Mouse (Mus musculus) liver, embryonic 13.5 days (tissue): ENCODE results near the gene Htra3. TPM values are rescaled to one million over a fixed set of nuclear protein-coding genes. Genes with fewer than 3 reads are reported as not detected.

Experiments
- ATAC-seq: fragments of 200-750 bp; cut with Nextera tagmentation; 2 replicates; pipeline ENCODE4 v1.8.0; 2017; ENCODE audit warnings: low read depth, mild to moderate bottlenecking, moderate number of reproducible peaks, moderate library complexity
- DNase-seq: peaks from one replicate; pipeline ENCODE4 v3.0.0; 2022
- H3K27ac ChIP-seq: fragments of 300-500 bp; sonication (generic); 2 replicates; pipeline ENCODE4 v1.5.1; 2015; ENCODE audit warnings: moderate library complexity, mild to moderate bottlenecking, inconsistent platforms
- H3K27me3 ChIP-seq: fragments of 300-500 bp; sonication (generic); 2 replicates; pipeline ENCODE4 v1.6.1; 2015; ENCODE audit warnings: mild to moderate bottlenecking, inconsistent platforms
- H3K36me3 ChIP-seq: fragments of 300-500 bp; sonication (generic); 2 replicates; pipeline ENCODE4 v1.6.1; 2015; ENCODE audit warnings: mild to moderate bottlenecking, inconsistent platforms
- H3K4me1 ChIP-seq: fragments of 300-500 bp; sonication (generic); replicated peaks from 2 replicates; pipeline ENCODE4 v1.6.1; 2015; ENCODE audit warnings: inconsistent platforms
- H3K4me2 ChIP-seq: fragments of 300-500 bp; sonication (generic); 2 replicates; pipeline ENCODE4 v1.6.1; 2015; ENCODE audit warnings: inconsistent platforms, mild to moderate bottlenecking, moderate library complexity
- H3K4me3 ChIP-seq: fragments of 300-500 bp; sonication (generic); replicated peaks from 2 replicates; pipeline ENCODE4 v1.5.1; 2015; ENCODE audit warnings: mild to moderate bottlenecking, inconsistent platforms
- H3K9ac ChIP-seq: fragments of 300-500 bp; sonication (generic); 2 replicates; pipeline ENCODE4 v1.6.1; 2015; ENCODE audit warnings: mild to moderate bottlenecking, inconsistent platforms
- H3K9me3 ChIP-seq: fragments of 300-500 bp; sonication (generic); replicated peaks from 2 replicates; pipeline ENCODE4 v1.6.1; 2016; ENCODE audit warnings: inconsistent platforms
- WGBS: fragments of 180-500 bp; shearing (Covaris S2); methylation state at CpG from one replicate; pipeline ENCODE4 v1.1.7; 2015; ENCODE audit not compliant: insufficient replicate concordance; 5-methylcytosine and 5-hydroxymethylcytosine counted together
- polyA plus RNA-seq: library from polyadenylated mRNA; unstranded; fragments of >200 nt; fragmentation: Nextera tagmentation; extraction: Ambion mirVana; gene quantifications from 2 replicates; pipeline ENCODE4 v1.2.1, GENCODE M21; 2015

Gene Htra3
- polyA plus RNA-seq, 1 experiment from 2014 or later = 1.0 TPM

DNA sequence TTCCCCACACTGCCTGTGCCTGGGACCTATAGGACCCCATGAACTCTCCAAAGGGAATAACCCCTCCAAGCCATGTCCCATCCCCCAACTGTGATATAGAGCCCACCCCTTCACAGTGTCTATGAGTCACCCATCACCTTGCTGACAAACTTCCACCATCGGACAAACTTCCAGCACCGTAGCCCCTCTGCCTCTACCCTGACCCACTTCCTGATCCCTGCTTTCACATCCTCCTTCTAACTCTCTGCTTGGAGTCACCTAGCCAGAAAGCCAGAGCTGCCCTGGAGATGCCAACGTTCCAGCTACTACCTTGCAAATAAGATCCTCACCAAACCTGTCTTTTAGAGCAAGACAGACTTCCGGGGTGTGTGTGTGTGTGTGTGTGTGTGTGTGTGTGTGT lies 14.1 kb upstream of the Htra3 start:
- H3K4me1 ChIP-seq = no peaks in the 10 kb centered on the region
- DNase-seq (no peak), ATAC-seq (no peak)
- H3K36me3 ChIP-seq = no peaks in the 10 kb centered on the region
- no peak overlapping the region for H3K9ac ChIP-seq
- H3K4me3 ChIP-seq = no peak overlapping the region
- H3K9me3 ChIP-seq = no peaks in the 10 kb centered on the region
- 35% methylated on average over 4 of the region's 4 CpGs for WGBS
- no peak overlapping the region for H3K27ac ChIP-seq
- H3K27me3 ChIP-seq = no peaks in the 10 kb centered on the region
- no peak overlapping the region for H3K4me2 ChIP-seq

DNA sequence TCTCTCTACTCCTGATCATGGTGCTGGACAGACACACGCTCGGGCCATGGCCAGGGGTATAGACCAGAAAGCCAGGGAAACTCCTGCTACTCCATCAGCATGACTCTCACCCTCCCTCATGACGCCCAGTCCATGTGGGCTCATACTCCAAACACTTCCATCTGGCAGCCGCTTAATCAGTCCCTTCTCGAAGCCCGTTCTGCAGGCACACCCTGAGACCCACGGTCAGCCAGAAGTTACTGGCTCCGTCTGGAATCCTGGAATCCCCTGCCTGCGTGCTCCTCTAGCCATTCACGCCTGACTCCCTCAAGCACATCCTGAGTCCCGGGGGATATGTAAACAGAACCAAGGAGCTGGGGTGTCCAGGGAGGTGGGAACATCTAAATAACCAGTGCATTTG lies 11.7 kb upstream of the Htra3 start:
- H3K4me2 ChIP-seq = no peak overlapping the region
- no peak overlapping the region for H3K27ac ChIP-seq

DNA sequence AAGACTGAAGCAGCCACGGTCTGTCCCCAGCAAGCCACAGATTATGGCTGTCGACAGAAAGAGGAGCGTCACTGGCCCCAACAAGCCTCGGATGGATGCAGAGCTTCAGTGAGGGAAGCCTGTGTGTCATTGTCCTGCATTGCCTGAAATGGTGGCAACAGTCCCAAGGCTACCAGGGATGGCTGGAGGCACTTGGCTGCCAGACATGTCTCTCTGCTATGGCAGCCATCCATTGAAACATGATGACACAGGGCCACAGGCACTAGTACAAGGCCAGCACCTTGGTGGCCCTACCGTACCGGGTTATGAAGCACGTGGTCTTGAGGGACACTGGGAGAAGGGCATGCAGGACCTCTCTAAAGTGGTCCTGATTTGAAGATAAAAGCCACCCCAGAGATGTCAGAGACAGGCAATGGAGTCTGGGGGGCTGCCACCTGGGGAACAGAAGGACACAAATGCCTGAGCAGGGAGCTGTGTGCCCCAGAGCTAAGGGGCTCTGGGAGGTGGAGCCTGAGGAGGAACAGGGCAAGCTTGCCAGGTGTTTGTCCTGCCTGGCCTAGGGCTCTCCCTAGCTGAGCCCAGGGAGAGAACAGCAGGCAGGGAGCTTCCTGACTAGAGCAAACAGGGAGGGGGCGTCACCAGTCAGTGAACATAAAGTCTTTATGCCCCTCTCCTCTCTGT lies 11.0 kb upstream of the Htra3 start:
- no peak overlapping the region for H3K9ac ChIP-seq
- ATAC-seq (no peak), DNase-seq (no peak)
- 81% methylated on average over 8 of the region's 8 CpGs for WGBS
- H3K4me1 ChIP-seq = no peaks in the 10 kb centered on the region; the same call in 1 of the 2 replicates
- H3K27ac ChIP-seq = no peak overlapping the region
- no peaks in the 10 kb centered on the region for H3K36me3 ChIP-seq
- no peak overlapping the region for H3K4me2 ChIP-seq
- no peaks in the 10 kb centered on the region for H3K27me3 ChIP-seq
- H3K4me3 ChIP-seq = no peak overlapping the region
- H3K9me3 ChIP-seq = no peaks in the 10 kb centered on the region

More for the DNA sequence above, 11.7 kb upstream of the Htra3 start:
- Histone ChIP-seq H3K4me3 (no peak overlapping the region), H3K9me3 (no peaks in the 10 kb centered on the region), H3K27me3 (no peaks in the 10 kb centered on the region), H3K36me3 (no peaks in the 10 kb centered on the region), H3K9ac (no peak overlapping the region), H3K4me1 (no peaks in the 10 kb centered on the region; the same call in 1 of the 2 replicates)
- WGBS = 63% methylated on average over 11 of the region's 11 CpGs
- DNase-seq (no peak), ATAC-seq (no peak)

DNA sequence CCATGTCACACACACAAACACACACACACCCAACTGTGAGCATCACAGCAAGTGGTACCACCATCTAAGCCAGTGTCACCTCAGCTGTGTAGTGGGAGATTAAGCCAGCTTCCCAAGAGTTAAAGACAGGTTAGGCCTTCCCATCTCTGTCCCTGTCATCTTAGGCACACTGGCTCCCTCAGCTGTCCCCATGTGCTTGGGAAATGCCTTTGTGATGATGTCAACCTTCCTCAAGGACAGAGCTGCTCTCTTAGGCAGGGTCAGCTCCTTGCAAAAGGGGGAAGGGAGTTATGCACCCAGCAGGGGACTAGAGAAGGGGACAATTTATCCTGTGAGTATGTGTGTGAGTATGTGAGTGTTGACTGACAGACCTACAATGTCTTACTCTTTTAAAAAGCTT lies 9.8 kb upstream of the Htra3 start:
- Histone ChIP-seq H3K9ac (no peak overlapping the region), H3K4me3 (no peak overlapping the region), H3K9me3 (no peaks in the 10 kb centered on the region), H3K4me1 (peaks cover 4% of the 10 kb centered on the region; the same call in 1 of the 2 replicates), H3K27ac (no peak overlapping the region), H3K36me3 (no peaks in the 10 kb centered on the region), H3K27me3 (no peaks in the 10 kb centered on the region), H3K4me2 (no peak overlapping the region)
- DNase-seq (no peak), ATAC-seq (no peak)

DNA sequence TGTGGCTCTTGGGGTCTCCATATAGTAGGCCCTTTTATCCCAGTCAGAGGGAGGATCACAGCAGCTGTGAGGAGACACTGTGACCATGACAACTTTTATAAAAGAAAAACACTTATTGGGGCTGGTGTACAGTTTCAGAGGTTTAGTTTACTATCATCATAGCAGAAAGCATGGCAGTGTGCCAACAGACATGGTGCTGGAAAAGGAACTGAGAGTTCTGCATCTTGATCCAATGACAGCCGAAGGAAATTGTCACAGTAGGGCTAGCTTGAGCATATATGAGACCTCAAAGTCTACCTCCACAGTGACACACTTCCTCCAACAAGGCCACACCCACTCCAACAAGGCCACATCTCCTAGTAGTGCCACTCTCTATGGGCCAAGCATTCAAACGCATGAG lies 9.3 kb upstream of the Htra3 start:
- 59% methylated on average over 2 of the region's 2 CpGs for WGBS
- H3K27me3 ChIP-seq = no peaks in the 10 kb centered on the region
- H3K27ac ChIP-seq = no peak overlapping the region
- DNase-seq (no peak), ATAC-seq (no peak)
- H3K36me3 ChIP-seq = no peaks in the 10 kb centered on the region
- peaks cover 4% of the 10 kb centered on the region; the same call in 1 of the 2 replicates for H3K4me1 ChIP-seq
- no peak overlapping the region for H3K4me2 ChIP-seq
- no peaks in the 10 kb centered on the region for H3K9me3 ChIP-seq
- no peak overlapping the region for H3K9ac ChIP-seq
- no peak overlapping the region for H3K4me3 ChIP-seq

DNA sequence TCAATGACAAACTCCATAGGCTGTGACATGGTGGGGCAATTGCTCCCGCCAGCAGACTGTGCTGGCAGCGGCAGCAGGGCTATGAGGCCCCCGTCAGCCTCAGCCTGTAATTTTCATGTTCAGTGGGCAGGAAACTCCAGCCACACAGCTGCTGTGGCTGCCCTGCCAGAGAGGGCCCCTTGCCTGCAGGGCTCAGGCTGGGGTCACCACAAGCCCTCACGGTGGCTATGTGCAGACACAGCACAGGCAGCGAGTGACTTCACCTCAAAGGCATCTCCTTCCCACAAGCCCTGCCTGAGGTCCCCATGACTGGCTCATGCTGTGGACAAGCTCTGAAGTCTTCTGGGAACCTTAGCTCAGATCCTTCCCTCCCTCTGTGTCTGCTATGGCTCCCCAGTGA lies 7.5 kb upstream of the Htra3 start:
- Histone ChIP-seq H3K4me2 (no peak overlapping the region), H3K4me1 (peaks cover 4% of the 10 kb centered on the region; the same call in 1 of the 2 replicates), H3K9ac (no peak overlapping the region), H3K4me3 (no peak overlapping the region), H3K27me3 (no peaks in the 10 kb centered on the region), H3K36me3 (no peaks in the 10 kb centered on the region), H3K9me3 (no peaks in the 10 kb centered on the region), H3K27ac (no peak overlapping the region)
- ATAC-seq (no peak), DNase-seq (no peak)
- 41% methylated on average over 5 of the region's 5 CpGs for WGBS

DNA sequence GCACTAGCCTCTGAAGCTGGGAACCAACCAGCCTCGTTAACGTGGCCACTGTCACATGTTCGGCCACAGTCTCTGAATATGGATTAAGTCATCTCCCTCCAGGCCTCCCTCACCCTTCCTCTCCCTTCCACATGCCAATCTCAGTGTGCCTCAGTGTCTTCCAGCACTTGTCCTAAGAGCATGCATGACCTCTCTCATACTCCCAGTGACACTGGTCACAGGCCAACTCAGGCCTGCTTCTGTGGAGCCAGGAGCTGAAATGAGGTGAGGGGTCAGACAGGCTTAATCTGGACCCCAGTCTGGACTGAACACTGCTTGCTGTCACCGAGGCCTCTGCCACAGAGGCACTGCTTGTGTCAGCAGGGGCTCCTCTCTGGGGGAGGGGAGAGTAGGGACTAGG lies 6.8 kb upstream of the Htra3 start:
- WGBS = 59% methylated on average over 4 of the region's 4 CpGs
- H3K9ac ChIP-seq = no peak overlapping the region
- H3K4me1 ChIP-seq = peaks cover 4% of the 10 kb centered on the region; the same call in 1 of the 2 replicates
- H3K4me3 ChIP-seq = no peak overlapping the region
- no peaks in the 10 kb centered on the region for H3K27me3 ChIP-seq
- ATAC-seq (no peak), DNase-seq (no peak)
- H3K36me3 ChIP-seq = no peaks in the 10 kb centered on the region
- no peak overlapping the region for H3K27ac ChIP-seq
- H3K9me3 ChIP-seq = no peaks in the 10 kb centered on the region
- H3K4me2 ChIP-seq = no peak overlapping the region

DNA sequence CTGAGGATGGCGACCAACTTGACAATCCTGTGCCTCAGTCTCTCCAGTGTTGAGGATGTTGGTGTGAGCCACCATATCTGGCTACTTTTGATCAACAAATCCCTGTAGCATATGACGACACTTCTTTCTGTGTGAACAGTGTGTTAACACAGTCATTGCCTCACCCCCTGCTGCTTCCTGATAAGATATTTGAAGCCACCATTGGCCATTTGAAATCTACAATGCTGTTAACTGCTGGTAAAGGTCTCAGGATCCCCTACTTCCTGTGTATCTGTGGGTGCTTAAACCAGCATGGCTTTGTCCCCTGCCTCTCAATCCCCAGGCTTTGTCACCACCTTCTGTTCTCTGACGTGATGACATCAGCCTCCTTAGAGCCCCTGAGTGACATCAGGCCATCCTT lies 5.5 kb upstream of the Htra3 start:
- Histone ChIP-seq H3K9me3 (no peaks in the 10 kb centered on the region), H3K27me3 (peaks cover 10% of the 10 kb centered on the region), H3K9ac (no peak overlapping the region), H3K4me3 (no peak overlapping the region), H3K36me3 (no peaks in the 10 kb centered on the region), H3K4me1 (peaks cover 4% of the 10 kb centered on the region; the same call in 1 of the 2 replicates), H3K27ac (no peak overlapping the region), H3K4me2 (no peak overlapping the region)
- 14% methylated on average over 3 of the region's 3 CpGs for WGBS
- ATAC-seq (no peak), DNase-seq (no peak)

DNA sequence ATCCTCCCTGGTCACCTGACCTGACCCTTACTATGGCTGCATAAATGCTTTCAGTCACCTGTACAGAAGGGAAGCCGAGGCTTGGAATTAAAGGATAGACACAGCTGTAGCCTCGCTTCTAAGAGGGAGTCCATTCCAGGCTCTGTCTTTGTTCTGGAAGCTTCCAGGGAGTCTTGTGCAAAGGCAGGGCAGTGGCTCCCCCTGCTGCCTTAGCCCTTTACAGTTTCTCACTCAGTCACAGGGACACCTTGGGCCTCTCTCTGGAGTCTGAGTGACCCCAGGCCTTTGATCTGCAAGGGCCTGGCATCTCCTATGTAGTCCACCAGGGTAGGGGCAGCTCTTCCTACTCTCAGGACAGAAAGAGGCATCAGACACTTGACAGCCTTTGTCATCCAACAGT lies 1.4 kb upstream of the Htra3 start:
- peaks cover 44% of the 10 kb centered on the region for H3K27me3 ChIP-seq
- H3K9ac ChIP-seq = no peak overlapping the region
- no peak overlapping the region for H3K4me2 ChIP-seq
- WGBS = 40% methylated on average over 2 of the region's 2 CpGs
- H3K36me3 ChIP-seq = no peaks in the 10 kb centered on the region
- H3K4me3 ChIP-seq = no peak overlapping the region
- peaks cover 4% of the 10 kb centered on the region; the same call in 1 of the 2 replicates for H3K4me1 ChIP-seq
- DNase-seq (no peak), ATAC-seq (no peak)
- H3K9me3 ChIP-seq = no peaks in the 10 kb centered on the region
- H3K27ac ChIP-seq = no peak overlapping the region

DNA sequence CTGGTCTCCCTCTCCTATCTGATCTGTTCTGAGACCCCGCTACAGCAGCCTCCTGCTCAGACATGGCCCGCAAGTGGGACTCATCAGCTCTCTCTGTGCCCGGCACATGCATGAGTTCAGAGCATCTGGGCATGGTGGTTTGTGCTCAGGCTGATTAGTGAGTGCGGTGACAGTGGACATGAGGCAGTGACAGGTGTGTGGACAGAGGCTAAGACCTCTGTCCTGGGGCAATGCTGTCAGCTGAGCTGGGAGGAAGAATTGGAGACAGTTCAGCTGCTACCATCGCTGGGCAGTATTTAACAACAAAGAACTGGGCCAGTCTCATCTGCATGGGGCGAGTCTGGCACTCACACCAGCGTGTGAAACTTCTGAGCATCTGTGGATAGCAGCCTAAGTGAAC lies 2.6 kb downstream of the Htra3 start:
- Histone ChIP-seq H3K27me3 (peaks cover 44% of the 10 kb centered on the region), H3K27ac (no peak overlapping the region), H3K4me1 (peaks cover 15% of the 10 kb centered on the region; the same call in 1 of the 2 replicates), H3K9ac (no peak overlapping the region), H3K4me3 (no peak overlapping the region), H3K9me3 (no peaks in the 10 kb centered on the region), H3K36me3 (no peaks in the 10 kb centered on the region), H3K4me2 (no peak overlapping the region)
- DNase-seq (no peak), ATAC-seq (no peak)
- WGBS = 69% methylated on average over 7 of the region's 7 CpGs

DNA sequence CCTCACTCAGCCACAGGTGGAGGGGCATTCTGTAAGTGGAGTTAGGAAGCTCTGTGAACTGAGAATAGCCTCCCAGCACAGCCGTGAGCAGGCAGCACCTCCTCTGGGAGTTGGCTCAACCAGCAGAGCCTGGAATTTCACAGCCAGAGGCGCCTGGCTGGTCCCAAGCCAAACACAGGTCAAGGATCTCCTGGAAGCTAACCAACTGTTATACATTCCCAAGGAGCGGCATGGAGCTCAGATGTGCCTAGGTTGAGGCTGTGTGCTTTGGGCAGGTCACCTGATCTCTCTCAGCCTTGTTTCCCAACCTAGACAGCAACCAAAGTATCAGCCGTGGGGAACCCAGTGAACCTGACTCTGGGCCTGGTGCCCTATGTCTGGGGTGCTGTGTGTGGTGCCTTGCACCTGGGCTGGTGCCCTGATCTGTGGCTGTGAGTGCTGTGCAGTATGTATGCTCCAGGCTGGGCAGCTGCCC lies 5.5 kb downstream of the Htra3 start:
- peaks cover 24% of the 10 kb centered on the region for H3K27me3 ChIP-seq
- H3K4me1 ChIP-seq = peaks cover 15% of the 10 kb centered on the region; the same call in 1 of the 2 replicates
- H3K4me3 ChIP-seq = no peak overlapping the region
- no peak overlapping the region for H3K4me2 ChIP-seq
- ATAC-seq = no peak
- no peak overlapping the region for H3K27ac ChIP-seq
- H3K9me3 ChIP-seq = no peaks in the 10 kb centered on the region
- DNase-seq = no peak
- no peaks in the 10 kb centered on the region for H3K36me3 ChIP-seq
- no peak overlapping the region for H3K9ac ChIP-seq
- 56% methylated on average over 4 of the region's 4 CpGs for WGBS

DNA sequence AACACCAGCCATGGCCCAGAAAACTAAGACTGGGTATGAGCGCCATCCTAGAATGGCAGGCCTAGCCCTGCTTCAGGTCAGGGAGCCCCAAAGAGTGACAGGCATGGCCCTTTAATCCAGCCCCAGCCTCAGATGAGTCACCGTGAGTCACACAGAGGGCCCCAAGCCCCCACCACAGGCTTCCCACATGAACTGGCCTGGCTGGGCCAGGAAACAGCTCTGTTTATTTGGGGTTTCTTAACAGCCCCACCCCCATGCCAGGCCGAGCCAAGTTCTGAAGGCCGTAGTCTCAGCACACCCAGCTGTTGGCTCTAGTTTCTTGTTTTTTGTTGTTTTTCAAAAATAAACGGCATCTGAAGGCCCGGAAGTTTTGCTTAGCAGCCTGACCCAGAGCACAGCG lies 6.5 kb downstream of the Htra3 start:
- Histone ChIP-seq H3K9ac (no peak overlapping the region), H3K4me3 (no peak overlapping the region), H3K27ac (no peak overlapping the region), H3K9me3 (no peaks in the 10 kb centered on the region), H3K36me3 (no peaks in the 10 kb centered on the region), H3K4me1 (peaks cover 15% of the 10 kb centered on the region; the same call in 1 of the 2 replicates), H3K4me2 (no peak overlapping the region), H3K27me3 (peaks cover 14% of the 10 kb centered on the region)
- ATAC-seq = no peak
- DNase-seq = no peak
- WGBS = 31% methylated on average over 7 of the region's 7 CpGs
